Mouse (Mus musculus) thymus, postnatal 14 days (tissue): ENCODE measurements around the gene I0C0044D17Rik.

Experiments
- DNase-seq: peaks from one replicate; pipeline ENCODE4 v3.0.0; 2021

I0C0044D17Rik gene

DNA sequence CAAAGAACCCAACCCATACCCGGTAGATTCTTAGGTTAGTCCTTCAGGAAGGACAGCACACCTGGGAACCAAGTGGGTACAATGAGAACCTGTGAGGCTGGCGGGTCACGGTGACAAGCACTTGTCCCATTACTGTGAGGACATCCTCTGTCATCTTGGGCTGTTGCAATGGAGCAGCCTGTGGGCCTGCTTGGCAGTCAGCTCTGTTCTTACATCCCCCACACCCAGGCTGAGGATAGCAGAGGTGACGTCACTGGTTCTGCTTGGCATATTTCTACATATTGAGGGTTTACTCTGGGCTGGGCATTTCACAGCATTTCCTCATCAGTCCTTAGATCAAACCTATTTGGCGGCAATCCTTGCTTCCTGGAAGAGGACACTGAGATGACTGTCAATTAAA is 49.9 kb downstream of the I0C0044D17Rik start:
- no peak for DNase-seq
